Mouse (Mus musculus) gastrocnemius, adult 8-10 months (tissue): Measurements from ENCODE around the gene Hnrnpu. TPM values are rescaled to one million over a fixed set of nuclear protein-coding genes. Genes with fewer than 3 reads are reported as not detected.
"Not testable (repeated sequence)": the region's sequence is repeated elsewhere in the genome, so short reads cannot be mapped to it uniquely, and the experiment has no call there.

ENCODE experiments used
- DNase-seq, 2 experiments: peaks; one replicate each; pipeline ENCODE4 v3.0.0; 2022; ENCODE audit warnings: low spot score in 2 of 2
- microRNA-seq: library from miRNA; unstranded; fragments of <30 nt; microRNA quantifications from one replicate; pipeline ENCODE4 v1.2.0, GENCODE M21; 2022
- total RNA-seq, 4 experiments: library from RNA; stranded (reverse); gene quantifications; 2 replicates each; pipeline ENCODE4 v1.2.4; 2022

Hnrnpu gene
- total RNA-seq, 4 experiments from 2014 or later: 92.2 to 133 (median 119) TPM

GRCm38 (mm10) chr1:178314236-178314635 lies 23.4 kb downstream of the Hnrnpu start:
- DNase-seq: no peak

GRCm38 (mm10) chr1:178313039-178313597 lies 24.5 kb downstream of the Hnrnpu start:
- DNase-seq: no peak

DNA sequence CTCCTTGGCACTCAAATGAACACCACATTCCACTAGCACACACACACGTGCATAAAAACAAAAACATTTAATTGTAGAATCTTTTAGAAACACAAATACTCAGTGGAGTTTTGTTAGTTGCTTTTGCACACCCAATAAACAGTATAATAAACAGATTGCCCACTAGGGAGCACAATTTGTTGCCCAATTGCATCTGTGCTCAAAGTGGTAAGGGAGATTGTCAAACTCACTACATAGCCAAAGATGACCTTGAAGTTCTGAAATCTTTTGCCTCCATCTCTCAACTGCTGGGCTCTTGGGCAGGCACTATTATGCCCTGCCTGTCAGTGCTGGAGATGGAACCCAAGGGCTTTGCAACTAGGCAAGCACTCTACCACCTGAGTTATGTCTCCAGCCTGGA lies 27.5 kb downstream of the Hnrnpu start:
- DNase-seq: no peak

DNA sequence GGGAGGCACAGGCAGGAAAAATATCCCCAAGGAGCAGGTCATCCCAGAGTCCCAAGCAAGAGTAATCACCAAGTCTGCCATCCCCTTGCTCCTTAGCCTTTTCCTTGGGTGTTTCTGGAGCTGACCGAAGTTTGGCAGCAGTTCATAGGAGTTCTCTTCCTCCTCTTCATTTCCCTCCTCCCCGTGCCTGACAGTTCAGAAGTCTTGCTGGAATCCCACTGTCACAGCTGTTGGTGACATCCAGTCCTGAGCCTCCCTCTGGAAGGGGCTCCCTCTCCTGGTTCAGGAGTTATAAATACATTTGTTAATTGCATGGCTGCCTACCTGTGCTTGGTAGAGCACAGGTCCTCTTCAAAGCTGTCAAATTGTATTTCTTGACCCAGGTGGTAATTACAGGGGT lies 28.1 kb downstream of the Hnrnpu start:
- DNase-seq: no peak

DNA sequence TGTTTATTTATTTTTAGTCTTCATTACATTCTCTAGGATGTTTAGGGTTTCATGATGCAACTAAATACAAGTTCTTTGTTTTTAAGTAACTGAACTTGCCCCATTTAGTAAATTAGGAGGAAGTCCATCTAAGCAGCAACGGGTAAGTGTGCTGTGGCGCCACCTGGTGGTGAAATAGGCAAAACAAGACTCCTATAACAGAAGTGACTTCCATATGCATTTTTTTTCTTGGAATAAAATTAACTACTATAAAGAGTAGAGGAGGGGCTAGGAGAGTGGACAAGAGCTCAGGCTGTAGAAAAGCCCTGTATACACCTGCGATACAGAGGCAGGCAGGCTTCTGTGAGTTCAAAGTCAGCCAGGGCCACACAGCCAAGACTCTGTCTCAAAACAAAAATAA lies 34.2 kb downstream of the Hnrnpu start:
- DNase-seq: peak; percentile 61 to 65

DNA sequence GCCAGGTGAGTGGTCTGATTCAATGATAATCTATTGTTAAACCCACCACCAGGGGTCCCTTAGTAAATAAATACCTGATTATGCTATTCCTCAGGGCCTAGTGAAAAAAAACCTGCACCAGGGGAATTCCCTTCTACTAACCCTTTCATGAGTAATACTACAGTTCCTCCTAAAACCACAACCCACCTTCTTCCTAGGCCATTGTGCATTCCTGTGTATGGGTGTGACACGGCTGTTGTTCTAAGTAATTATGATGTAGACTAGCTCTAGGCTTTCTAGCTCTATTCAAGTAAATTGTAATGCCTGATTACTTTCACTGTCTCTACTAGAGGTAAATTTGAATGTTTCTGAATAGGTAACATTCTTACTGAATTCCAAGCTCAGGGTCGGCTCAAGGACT lies 36.3 kb downstream of the Hnrnpu start:
- not testable (repeated sequence) for DNase-seq

GRCm38 (mm10) chr1:178294051-178294450 lies 43.5 kb downstream of the Hnrnpu start:
- no peak for DNase-seq

DNA sequence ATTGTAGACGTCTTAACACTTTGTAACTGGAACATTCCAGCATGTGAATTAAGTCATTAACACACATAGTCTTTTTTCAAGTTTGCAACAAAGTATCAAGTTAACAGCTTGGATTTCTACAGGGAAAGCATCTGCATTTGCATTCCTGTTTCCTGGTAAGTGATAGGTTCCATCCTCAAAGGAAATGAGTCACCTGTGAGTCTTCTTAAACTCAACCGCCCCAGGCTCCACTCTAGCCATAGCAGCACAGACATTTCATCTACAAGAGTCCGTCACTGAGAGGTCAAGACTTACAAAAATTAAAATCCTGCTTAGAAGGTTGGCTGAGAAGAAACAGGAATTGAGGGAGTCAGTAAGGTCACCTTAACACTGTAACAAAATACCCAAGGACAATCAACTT lies 45.9 kb downstream of the Hnrnpu start:
- no peak for DNase-seq

DNA sequence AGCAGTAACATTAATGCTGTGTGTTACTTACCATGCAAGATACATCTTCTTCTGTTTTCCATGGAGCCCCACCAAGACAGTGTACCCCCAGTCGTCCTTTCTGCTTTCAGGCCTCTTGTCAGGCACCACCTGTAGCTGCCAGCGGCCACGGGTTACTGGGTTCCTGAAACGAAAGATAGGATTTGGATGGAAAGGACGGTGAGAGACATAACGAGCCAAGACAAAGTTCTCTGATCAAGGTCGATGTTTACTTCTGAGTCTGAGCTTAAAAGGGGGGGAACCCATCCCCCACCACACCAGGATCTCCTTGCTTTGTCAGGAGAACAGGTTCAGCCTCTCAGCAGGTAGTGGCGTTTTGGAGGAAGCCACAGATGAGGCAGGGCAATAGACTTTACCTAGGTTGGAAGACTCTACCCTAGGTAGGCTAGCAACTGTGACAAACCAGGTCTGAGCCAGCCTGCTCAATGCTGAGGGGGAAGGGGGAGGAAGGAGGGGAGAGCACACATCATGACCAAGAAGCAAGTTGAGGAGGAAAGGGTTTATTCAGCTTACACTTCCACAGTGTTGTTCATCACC lies 49.9 kb downstream of the Hnrnpu start:
- no peak for DNase-seq

DNA sequence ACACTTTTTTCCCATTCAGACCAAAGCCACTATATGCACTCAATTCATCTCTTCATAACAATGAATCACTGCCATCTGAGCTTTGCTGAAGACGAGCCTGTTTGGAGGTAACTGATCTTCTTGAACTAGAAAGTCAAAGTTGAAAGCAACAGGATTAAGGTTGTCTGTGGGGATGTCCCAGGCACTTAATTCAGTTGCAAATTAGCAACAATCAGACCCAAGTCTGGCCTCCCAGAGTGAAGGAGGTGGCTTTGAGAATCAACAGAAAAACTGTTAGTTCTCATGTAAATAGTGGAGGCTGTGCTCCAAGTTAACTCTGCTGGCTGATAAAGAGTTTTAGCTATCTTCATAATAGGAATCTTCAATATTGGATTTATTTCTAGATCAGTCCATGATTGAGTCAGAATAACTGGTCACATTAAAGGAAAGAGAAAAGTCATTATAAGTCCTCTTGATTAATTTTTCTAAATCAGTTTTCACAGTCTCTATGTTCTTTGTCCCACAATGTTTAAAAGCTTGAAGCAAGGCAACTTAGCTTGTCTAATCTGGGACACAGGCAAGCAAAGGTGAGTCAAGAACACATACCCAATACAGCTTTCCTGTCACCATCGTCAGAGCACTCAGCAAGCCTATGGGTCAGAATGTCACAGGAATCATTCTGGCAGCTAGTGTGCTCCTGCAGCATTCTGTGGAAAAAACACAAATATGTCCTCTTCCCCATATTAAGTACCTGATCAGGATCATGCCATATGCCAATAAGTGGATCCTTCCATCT lies 53.5 kb downstream of the Hnrnpu start:
- DNase-seq: no peak

GRCm38 (mm10) chr1:178283314-178283713 lies 54.3 kb downstream of the Hnrnpu start:
- not testable (repeated sequence) for DNase-seq

GRCm38 (mm10) chr1:178276054-178276911 lies 61.3 kb downstream of the Hnrnpu start:
- DNase-seq: peak in 1 of 2 experiments; percentile 8

DNA sequence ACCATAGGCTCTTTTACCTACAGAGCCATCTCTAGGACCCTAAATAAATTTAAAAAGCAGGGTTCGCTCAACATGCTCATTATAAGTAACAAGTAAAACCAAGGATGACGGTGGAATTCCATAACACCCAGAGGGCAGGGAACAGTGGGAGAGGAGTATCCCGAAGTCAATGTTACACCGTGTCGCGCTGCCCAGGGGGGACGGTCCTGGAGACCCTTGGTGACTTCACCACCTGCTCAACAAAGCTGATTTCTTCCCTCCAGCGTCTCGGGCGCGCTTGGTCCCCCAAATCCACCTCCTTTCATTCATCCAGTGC lies 61.9 kb downstream of the Hnrnpu start:
- no peak for DNase-seq

GRCm38 (mm10) chr1:178275174-178275730 lies 62.3 kb downstream of the Hnrnpu start:
- no peak for DNase-seq

Small RNA genes lying within 50 kb of the gene (microRNA-seq; reads per million reads assigned to microRNA genes)
- not detected for gene Gm27458

Other genes starting within 250 kb of the Hnrnpu start
- gene Desi2, start 150.4 kb downstream of the Hnrnpu start, total RNA-seq: 10 to 100 TPM; 33.8 to 42.0 (median 34.6) TPM
- gene Cox20, start 18.7 kb downstream of the Hnrnpu start, total RNA-seq: 10 to 100 TPM; 27.9 to 42.9 (median 37.3) TPM
- 10 to 100 TPM in 3 of 4 experiments, 1 to 10 TPM in 1; 9.7 to 15.5 (median 13.1) TPM for gene Efcab2, start 68.3 kb upstream of the Hnrnpu start, total RNA-seq
- 1 to 10 TPM; 2.3 to 4.9 (median 2.6) TPM for gene Kif26b, start 191.3 kb upstream of the Hnrnpu start, total RNA-seq